Comparison of ENCODE assay signal across 12 mouse cellular contexts in the genomic region with DNA sequence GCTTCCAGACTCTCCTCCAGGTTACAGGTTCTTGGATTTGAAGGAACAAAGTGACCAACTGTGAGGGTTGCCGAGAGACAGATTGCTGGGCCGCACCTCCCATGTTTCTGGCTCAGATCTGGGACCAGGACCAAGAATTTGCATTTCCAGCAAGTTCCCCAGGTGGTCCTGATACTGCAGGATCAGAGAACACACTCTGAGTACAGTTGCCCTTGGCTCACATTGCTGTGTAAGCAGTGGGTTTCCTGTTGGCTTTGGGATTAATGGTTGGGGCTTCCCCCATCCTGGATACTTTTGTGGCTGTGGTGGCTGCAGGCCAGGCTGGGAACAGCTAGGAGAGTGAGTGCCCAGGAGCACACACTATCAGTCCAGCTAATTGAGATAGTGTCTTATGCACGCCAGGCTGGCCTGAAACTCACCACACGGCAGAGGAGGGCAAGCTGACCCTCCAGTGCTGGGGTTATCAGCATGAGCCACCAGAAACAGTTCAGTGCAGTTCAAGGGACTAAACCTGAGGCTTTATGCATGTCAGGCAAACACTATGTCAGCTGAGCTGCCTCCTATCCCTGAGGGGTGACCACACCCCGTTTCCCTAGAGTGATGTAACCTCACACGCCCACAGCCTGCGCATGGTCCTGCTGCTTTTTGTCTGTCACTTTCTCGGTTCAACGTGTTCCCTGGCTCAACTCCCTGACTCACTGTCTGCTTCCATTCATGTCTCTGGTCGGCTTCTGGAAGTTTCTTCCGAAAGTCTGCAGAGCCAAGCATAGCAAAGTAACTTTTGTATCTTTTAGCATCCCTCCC. TPM values are rescaled to one million over a fixed set of nuclear protein-coding genes. Genes with fewer than 3 reads are reported as not detected.
DNase-seq lines count a peak whose midpoint lies in the region; ATAC-seq and TF ChIP-seq lines count a peak whose summit lies in the region.
"Had no signal": no experiment of that assay in that cellular context is flagged by ENCODE, and none has a peak within 500 bp of the region (broad histone marks: within the 10 kb centered on the region; RNA-seq: fewer than 3 reads in every experiment).

No protein-coding gene starts in this region.

- H3K4me3 ChIP-seq in embryonic facial prominence, embryonic 14.5 days (ENCODE audit: low read depth, low read length): no peak overlapping the region
- no peak overlapping the region for H3K4me3 ChIP-seq in embryonic facial prominence, embryonic 10.5 days
- no peak overlapping the region for H3K4me3 ChIP-seq in midbrain, embryonic 11.5 days (ENCODE audit: low read depth, low read length)
- no peak overlapping the region for H3K4me3 ChIP-seq in midbrain, embryonic 15.5 days
- H3K4me3 ChIP-seq in heart, adult 2 months: no peak overlapping the region
- H3K4me3 ChIP-seq in forebrain, embryonic 11.5 days (ENCODE audit: low read depth, low read length): no peak overlapping the region
- H3K4me3 ChIP-seq: hindbrain, embryonic 13.5 days; limb, embryonic 12.5 days had no signal

- H3K79me2 ChIP-seq in heart, adult 2 months (replicated peaks; ENCODE audit: control insufficient read depth, insufficient read depth, low read length): no peaks in the 10 kb centered on the region

- H3K9ac ChIP-seq in embryonic facial prominence, embryonic 14.5 days (ENCODE audit: low read depth, low read length): no peak overlapping the region
- no peak overlapping the region for H3K9ac ChIP-seq in midbrain, embryonic 11.5 days (ENCODE audit: low read length)
- H3K9ac ChIP-seq in midbrain, embryonic 15.5 days: no peak overlapping the region
- no peak overlapping the region for H3K9ac ChIP-seq in heart, adult 2 months (ENCODE audit: low read depth, low read length)
- H3K9ac ChIP-seq in forebrain, embryonic 11.5 days (ENCODE audit: low read length): no peak overlapping the region
- H3K9ac ChIP-seq: hindbrain, embryonic 13.5 days; limb, embryonic 12.5 days had no signal

- no peak for TF ChIP-seq CTCF in heart, adult 2 months (IDR thresholded peaks at IDR 0.05)

- ATAC-seq in embryonic facial prominence, embryonic 14.5 days (ENCODE audit: low read depth): no peak
- ATAC-seq in midbrain, embryonic 11.5 days (ENCODE audit: low FRiP score): no peak
- no peak for ATAC-seq in midbrain, embryonic 15.5 days (replicated peaks)
- no peak for ATAC-seq in forebrain, embryonic 11.5 days (replicated peaks; ENCODE audit: low FRiP score)

- no peak for TF ChIP-seq POLR2A in heart, adult 2 months (IDR thresholded peaks at IDR 0.05; ENCODE audit: insufficient read depth, low read depth, low read length)

- H3K27ac ChIP-seq in embryonic facial prominence, embryonic 14.5 days (replicated peaks; ENCODE audit: low read depth, low read length): no peak overlapping the region
- H3K27ac ChIP-seq in embryonic facial prominence, embryonic 10.5 days (replicated peaks): no peak overlapping the region
- H3K27ac ChIP-seq in midbrain, embryonic 11.5 days (ENCODE audit: low read depth, low read length): no peak overlapping the region
- no peak overlapping the region for H3K27ac ChIP-seq in midbrain, embryonic 15.5 days
- H3K27ac ChIP-seq in heart, adult 2 months: peak overlapping the region; percentile 3
- H3K27ac ChIP-seq in forebrain, embryonic 11.5 days (ENCODE audit: low read depth, low read length): no peak overlapping the region
- H3K27ac ChIP-seq: hindbrain, embryonic 13.5 days; limb, embryonic 12.5 days had no signal

- H3K4me2 ChIP-seq in embryonic facial prominence, embryonic 14.5 days (ENCODE audit: low read depth, low read length): no peak overlapping the region
- H3K4me2 ChIP-seq in midbrain, embryonic 11.5 days: no peak overlapping the region
- H3K4me2 ChIP-seq in midbrain, embryonic 15.5 days: no peak overlapping the region
- H3K4me2 ChIP-seq in forebrain, embryonic 11.5 days (ENCODE audit: low read depth, low read length, severe bottlenecking): no peak overlapping the region
- H3K4me2 ChIP-seq: hindbrain, embryonic 13.5 days; limb, embryonic 12.5 days had no signal

- H3K36me3 ChIP-seq in embryonic facial prominence, embryonic 14.5 days (ENCODE audit: control insufficient read depth, insufficient read depth, low read length): no peaks in the 10 kb centered on the region
- H3K36me3 ChIP-seq in embryonic facial prominence, embryonic 10.5 days (replicated peaks): no peaks in the 10 kb centered on the region
- no peaks in the 10 kb centered on the region for H3K36me3 ChIP-seq in midbrain, embryonic 11.5 days (ENCODE audit: control insufficient read depth, insufficient read depth, low read length)
- no peaks in the 10 kb centered on the region for H3K36me3 ChIP-seq in midbrain, embryonic 15.5 days (replicated peaks)
- H3K36me3 ChIP-seq in heart, adult 2 months (ENCODE audit: control insufficient read depth, insufficient read depth, low read length): no peaks in the 10 kb centered on the region
- no peaks in the 10 kb centered on the region for H3K36me3 ChIP-seq in forebrain, embryonic 11.5 days (ENCODE audit: control insufficient read depth, insufficient read depth, low read length)
- H3K36me3 ChIP-seq: hindbrain, embryonic 13.5 days; limb, embryonic 12.5 days had no signal

- no peaks in the 10 kb centered on the region for H3K9me3 ChIP-seq in embryonic facial prominence, embryonic 14.5 days (ENCODE audit: control insufficient read depth, low read length)
- H3K9me3 ChIP-seq in embryonic facial prominence, embryonic 10.5 days: no peaks in the 10 kb centered on the region
- no peaks in the 10 kb centered on the region for H3K9me3 ChIP-seq in midbrain, embryonic 11.5 days (ENCODE audit: control insufficient read depth, low read length)
- no peaks in the 10 kb centered on the region for H3K9me3 ChIP-seq in midbrain, embryonic 15.5 days
- H3K9me3 ChIP-seq in forebrain, embryonic 11.5 days (ENCODE audit: control insufficient read depth, low read length): no peaks in the 10 kb centered on the region
- H3K9me3 ChIP-seq: hindbrain, embryonic 13.5 days; limb, embryonic 12.5 days had no signal

- TF ChIP-seq EP300 in heart, adult 2 months (IDR thresholded peaks at IDR 0.05; ENCODE audit: insufficient read depth, low read depth, low read length): peak; percentile 63; the same call in 1 of the 2 replicates

- peaks cover 69% of the 10 kb centered on the region for H3K27me3 ChIP-seq in embryonic facial prominence, embryonic 14.5 days (replicated peaks; ENCODE audit: control insufficient read depth, insufficient read depth, low read length)
- peaks cover 95% of the 10 kb centered on the region for H3K27me3 ChIP-seq in embryonic facial prominence, embryonic 10.5 days (replicated peaks; ENCODE audit: low read depth, poor library complexity, severe bottlenecking)
- peaks cover 31% of the 10 kb centered on the region for H3K27me3 ChIP-seq in midbrain, embryonic 11.5 days (ENCODE audit: control insufficient read depth, insufficient read depth, low read length)
- peaks cover 9% of the 10 kb centered on the region; the same call in 1 of the 2 replicates for H3K27me3 ChIP-seq in midbrain, embryonic 15.5 days (replicated peaks)
- peaks cover 3% of the 10 kb centered on the region for H3K27me3 ChIP-seq in heart, adult 2 months (ENCODE audit: control insufficient read depth, insufficient read depth, low read length)
- H3K27me3 ChIP-seq in forebrain, embryonic 11.5 days (ENCODE audit: control insufficient read depth, insufficient read depth, low read length): peaks cover 35% of the 10 kb centered on the region

- H3K4me1 ChIP-seq in embryonic facial prominence, embryonic 14.5 days (ENCODE audit: control insufficient read depth, insufficient read depth, low read length): no peaks in the 10 kb centered on the region
- peaks cover 32% of the 10 kb centered on the region for H3K4me1 ChIP-seq in embryonic facial prominence, embryonic 10.5 days
- peaks cover 33% of the 10 kb centered on the region for H3K4me1 ChIP-seq in midbrain, embryonic 11.5 days (ENCODE audit: control insufficient read depth, insufficient read depth, low read length)
- peaks cover 53% of the 10 kb centered on the region for H3K4me1 ChIP-seq in midbrain, embryonic 15.5 days
- H3K4me1 ChIP-seq in heart, adult 2 months (ENCODE audit: control insufficient read depth, insufficient read depth, low read length): no peaks in the 10 kb centered on the region; the same call in 1 of the 2 replicates
- peaks cover 33% of the 10 kb centered on the region for H3K4me1 ChIP-seq in forebrain, embryonic 11.5 days (replicated peaks; ENCODE audit: control insufficient read depth, insufficient read depth, low read length)

- DNase-seq in embryonic facial prominence, embryonic 14.5 days (ENCODE audit: low spot score): peak; percentile 23
- no peak for DNase-seq in embryonic facial prominence, embryonic 10.5 days (ENCODE audit: low spot score)
- DNase-seq in midbrain, embryonic 11.5 days (ENCODE audit: low spot score, missing footprints): peak; percentile 65
- DNase-seq in heart, adult 2 months: peak; percentile 62 to 72
- peak; percentile 14 for DNase-seq in lung, postnatal 25 days (ENCODE audit: low spot score)
- DNase-seq in adrenal gland, postnatal 36 days: no peak
- DNase-seq in forebrain, embryonic 11.5 days (ENCODE audit: low spot score): no peak

- intact Hi-C loops in heart, adult 2 months (cut with DNase I): loop anchor here (5.0 kb wide), 1 partner anchor 413 kb away; no protein-coding TSS in a partner anchor

- 49% methylated on average over 11 of the region's 11 CpGs for WGBS in embryonic facial prominence, embryonic 14.5 days
- WGBS in embryonic facial prominence, embryonic 10.5 days: 52% methylated on average over 11 of the region's 11 CpGs
- WGBS in midbrain, embryonic 11.5 days: 54% methylated on average over 11 of the region's 11 CpGs
- WGBS in midbrain, embryonic 15.5 days: 49% methylated on average over 11 of the region's 11 CpGs
- WGBS in heart, adult 2 months: 7% methylated on average over 11 of the region's 11 CpGs
- WGBS in forebrain, embryonic 11.5 days: 62% methylated on average over 11 of the region's 11 CpGs

RNA-seq across cellular contexts. Expression of gene 1700025C18Rik, which starts 16.3 kb away (rescaled TPM):
- polyA plus RNA-seq in embryonic facial prominence, embryonic 14.5 days (2014; fragmentation: Nextera tagmentation; extraction: Ambion mirVana): not detected in 2 replicates
- polyA plus RNA-seq in embryonic facial prominence, embryonic 10.5 days (2016; fragmentation: Nextera tagmentation; extraction: Ambion mirVana): not detected in 2 replicates
- polyA plus RNA-seq in midbrain, embryonic 11.5 days (2014; fragmentation: Nextera tagmentation; extraction: Ambion mirVana): not detected in 2 replicates
- not detected in 2 replicates for polyA plus RNA-seq in midbrain, embryonic 15.5 days (2015; fragmentation: Nextera tagmentation; extraction: Ambion mirVana)
- not detected for total RNA-seq in heart, adult 2 months (2021)
- polyA plus RNA-seq in heart, adult 2 months (2012; rRNA removed): not detected in 2 replicates
- total RNA-seq in adrenal gland, postnatal 36 days (2021): not detected
- polyA plus RNA-seq in forebrain, embryonic 11.5 days (2014; fragmentation: Nextera tagmentation; extraction: Ambion mirVana): not detected in 2 replicates
- polyA plus RNA-seq: embryonic facial prominence, embryonic 11.5 days; hindbrain, embryonic 13.5 days; limb, embryonic 12.5 days; small intestine, adult 2 months had no signal

RNA-seq across cellular contexts. Expression of gene Cd40, which starts 18.9 kb away (rescaled TPM):
- polyA plus RNA-seq in embryonic facial prominence, embryonic 14.5 days (2014; fragmentation: Nextera tagmentation; extraction: Ambion mirVana): 4.2 and 6.4 TPM in 2 replicates
- polyA plus RNA-seq in embryonic facial prominence, embryonic 10.5 days (2016; fragmentation: Nextera tagmentation; extraction: Ambion mirVana): 5.0 and 6.2 TPM in 2 replicates
- 5.6 and 7.3 TPM in 2 replicates for polyA plus RNA-seq in midbrain, embryonic 11.5 days (2014; fragmentation: Nextera tagmentation; extraction: Ambion mirVana)
- 5.5 and 6.3 TPM in 2 replicates for polyA plus RNA-seq in midbrain, embryonic 15.5 days (2015; fragmentation: Nextera tagmentation; extraction: Ambion mirVana)
- total RNA-seq in heart, adult 2 months (2021): 1 to 10 TPM; 2.0 to 2.2 TPM
- polyA plus RNA-seq in heart, adult 2 months (2012; rRNA removed): 4.6 and 7.1 TPM in 2 replicates
- total RNA-seq in adrenal gland, postnatal 36 days (2021): 1 to 10 TPM; 1.7 TPM
- polyA plus RNA-seq in forebrain, embryonic 11.5 days (2014; fragmentation: Nextera tagmentation; extraction: Ambion mirVana): 3.9 and 4.2 TPM in 2 replicates

RNA-seq across cellular contexts. Expression of gene Ncoa5, which starts 39.6 kb away (rescaled TPM):
- 48.7 and 53.2 TPM in 2 replicates for polyA plus RNA-seq in embryonic facial prominence, embryonic 14.5 days (2014; fragmentation: Nextera tagmentation; extraction: Ambion mirVana)
- polyA plus RNA-seq in embryonic facial prominence, embryonic 10.5 days (2016; fragmentation: Nextera tagmentation; extraction: Ambion mirVana): 98.9 TPM in 2 replicates
- polyA plus RNA-seq in midbrain, embryonic 11.5 days (2014; fragmentation: Nextera tagmentation; extraction: Ambion mirVana): 76.9 and 85.6 TPM in 2 replicates
- polyA plus RNA-seq in midbrain, embryonic 15.5 days (2015; fragmentation: Nextera tagmentation; extraction: Ambion mirVana): 123 and 126 TPM in 2 replicates
- 10 to 100 TPM; 18.6 to 20.6 TPM for total RNA-seq in heart, adult 2 months (2021)
- polyA plus RNA-seq in heart, adult 2 months (2012; rRNA removed): 16.4 and 21.2 TPM in 2 replicates
- 10 to 100 TPM; 28.9 to 36.0 TPM for total RNA-seq in adrenal gland, postnatal 36 days (2021)
- polyA plus RNA-seq in forebrain, embryonic 11.5 days (2014; fragmentation: Nextera tagmentation; extraction: Ambion mirVana): 113 and 114 TPM in 2 replicates

Comparison
In these comparisons a context has a peak if more than half of its experiments do, and no peak if none do; other contexts are left out.
1. DNase-seq: peak in embryonic facial prominence, embryonic 14.5 days (single experiment), midbrain, embryonic 11.5 days (single experiment), heart, adult 2 months (2 of 2) and lung, postnatal 25 days (single experiment); none in embryonic facial prominence, embryonic 10.5 days (single experiment), adrenal gland, postnatal 36 days (0 of 2) and forebrain, embryonic 11.5 days (single experiment).